Mouse (Mus musculus) spleen, adult 2 months (tissue): ENCODE measurements at regions not wholly inside any gene's neighbourhood (a gene's known extent, or its start where the extent isn't known, plus 50 kb on each side); places are given as distances from the start of the nearest gene placed in this dataset.

Experiments used
- DNase-seq, 2 experiments: peaks; one replicate each; pipeline versions ENCODE4 v3.0.0 to v3.0.0-alpha.2; 2012 to 2021; ENCODE audit warnings: low spot score in 2 of 2, low read depth in 1 of 2
- H3K27ac ChIP-seq: fragments of 200-500 bp; 2 replicates; pipeline ENCODE4 v1.5.1; 2012; ENCODE audit warnings: low read length, inconsistent platforms; ENCODE audit not compliant: insufficient read depth
- H3K27me3 ChIP-seq: fragments of 200-500 bp; 2 replicates; pipeline ENCODE4 v1.6.1; 2012; ENCODE audit warnings: mild to moderate bottlenecking, moderate library complexity, low read length, inconsistent platforms; ENCODE audit not compliant: control insufficient read depth, insufficient read depth
- H3K36me3 ChIP-seq: fragments of 200-500 bp; 2 replicates; pipeline ENCODE4 v1.6.1; 2012; ENCODE audit warnings: mild to moderate bottlenecking, low read length, inconsistent platforms; ENCODE audit not compliant: control insufficient read depth, insufficient read depth
- H3K4me1 ChIP-seq: fragments of 200-500 bp; 2 replicates; pipeline ENCODE4 v1.6.1; 2011; ENCODE audit warnings: inconsistent platforms; ENCODE audit not compliant: control insufficient read depth, insufficient read depth, insufficient read length
- H3K4me3 ChIP-seq: fragments of 200-500 bp; 2 replicates; pipeline ENCODE4 v1.5.1; 2011; ENCODE audit warnings: mild to moderate bottlenecking, inconsistent platforms; ENCODE audit not compliant: insufficient read depth, insufficient read length; ENCODE audit errors: extremely low read depth
- CTCF ChIP-seq: fragments of 200-500 bp; IDR thresholded peaks from 2 replicates; pipeline ENCODE4 v1.5.1; 2011; ENCODE audit warnings: mild to moderate bottlenecking, inconsistent platforms; ENCODE audit not compliant: insufficient read depth, insufficient read length, insufficient replicate concordance; ENCODE audit errors: extremely low read depth
- POLR2A ChIP-seq: fragments of 200-500 bp; IDR thresholded peaks from 2 replicates; pipeline ENCODE4 v1.6.1; 2011; ENCODE audit warnings: low read depth, low read length, inconsistent platforms
- WGBS: fragments of 180-500 bp; shearing (Covaris S2); methylation state at CpG from one replicate; pipeline ENCODE4 v1.1.7; 2018; 5-methylcytosine and 5-hydroxymethylcytosine counted together

DNA sequence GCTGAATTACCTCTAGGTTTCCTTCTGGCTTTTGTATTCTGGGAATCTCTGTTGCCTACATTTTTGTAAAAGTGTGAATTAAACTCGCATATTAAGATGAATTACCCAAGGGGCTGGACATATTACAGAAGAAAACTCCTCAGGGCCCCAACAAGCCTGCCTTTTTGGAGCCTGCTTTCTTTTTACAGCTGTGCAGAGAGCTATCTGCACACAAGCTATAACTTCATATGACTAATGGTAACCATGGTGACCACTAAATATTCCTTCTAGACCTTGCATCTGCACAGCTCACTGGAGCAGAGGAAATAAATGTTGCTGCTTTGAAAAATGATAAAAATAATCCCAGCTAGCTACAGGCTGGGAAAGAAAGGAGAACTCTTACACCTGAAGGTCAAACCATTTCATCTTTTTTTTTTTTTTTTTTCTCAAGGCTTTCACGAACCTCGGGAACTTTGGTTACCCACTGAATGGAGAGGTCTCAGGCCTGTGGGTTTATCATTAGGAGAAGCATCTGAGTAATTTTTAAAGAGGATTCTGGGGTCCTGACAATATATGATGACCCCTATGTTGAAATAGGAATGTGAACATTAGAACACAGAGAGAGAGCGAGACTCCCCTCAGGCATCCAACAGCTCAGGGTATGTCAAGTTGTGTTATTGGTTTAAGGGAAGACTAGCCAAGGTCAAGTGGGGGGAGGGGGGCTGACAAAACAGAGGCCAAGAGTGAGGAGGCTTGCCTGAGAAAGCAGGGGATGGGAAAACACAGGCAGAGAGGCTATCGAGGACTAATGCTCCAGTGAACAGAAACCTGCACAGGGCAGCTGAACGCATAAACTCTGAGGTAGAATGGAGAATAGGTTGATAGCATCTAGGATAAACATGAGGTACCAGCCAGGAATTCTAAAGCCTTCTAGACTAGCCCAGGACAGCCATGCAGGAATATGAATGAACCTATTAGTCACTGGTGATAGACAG is 188.4 kb downstream of the Phlda1 start:
- Histone ChIP-seq H3K27ac (no peak overlapping the region), H3K4me1 (no peaks in the 10 kb centered on the region), H3K4me3 (no peak overlapping the region), H3K36me3 (no peaks in the 10 kb centered on the region), H3K27me3 (no peaks in the 10 kb centered on the region)
- TF ChIP-seq POLR2A (no peak), CTCF (no peak)
- WGBS: 81% methylated on average over 6 of the region's 6 CpGs
- DNase-seq: no peak

DNA sequence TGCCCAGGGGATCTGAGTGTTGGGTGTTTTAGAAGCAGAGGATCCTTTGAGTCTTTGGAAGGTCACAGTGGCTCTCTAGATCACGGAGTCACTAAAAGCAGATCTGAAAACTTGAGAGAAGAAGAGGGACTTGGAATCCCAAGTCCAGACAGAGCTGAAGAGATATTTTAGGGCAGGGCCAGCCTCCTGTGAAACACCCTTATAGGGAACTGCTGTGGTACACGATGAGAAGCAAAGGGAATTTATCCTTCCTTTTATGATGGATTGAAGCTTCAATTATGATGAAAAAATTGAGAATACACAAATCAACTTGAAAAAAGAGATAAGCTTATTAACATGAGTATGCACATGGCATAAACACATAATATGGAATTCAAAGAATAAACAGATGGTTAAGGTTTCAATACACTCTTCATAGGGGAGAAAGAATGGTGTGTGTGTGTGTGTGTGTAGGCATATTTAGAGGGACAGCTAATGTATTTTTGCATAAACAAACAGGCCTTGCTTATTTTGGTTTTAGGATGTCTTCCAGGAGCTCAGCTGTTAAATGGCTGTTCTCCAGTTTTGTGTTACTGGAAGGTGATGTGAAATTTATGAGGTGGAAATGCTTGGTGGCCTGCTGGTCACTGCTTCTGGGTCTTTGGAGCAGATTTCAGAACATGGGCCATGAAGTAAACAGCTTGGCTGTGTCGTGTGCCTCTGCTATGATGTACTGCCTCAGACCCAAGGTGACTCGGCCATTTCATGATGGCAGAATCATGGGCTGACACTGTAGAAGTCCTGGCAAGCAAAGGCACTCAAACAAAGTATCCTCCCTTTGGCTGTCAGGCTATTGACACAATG is 190.1 kb downstream of the Phlda1 start:
- no peak overlapping the region for H3K4me3 ChIP-seq
- H3K4me1 ChIP-seq: no peaks in the 10 kb centered on the region
- DNase-seq: no peak
- H3K36me3 ChIP-seq: no peaks in the 10 kb centered on the region
- no peak for TF ChIP-seq CTCF
- no peak for TF ChIP-seq POLR2A
- no peaks in the 10 kb centered on the region for H3K27me3 ChIP-seq
- WGBS: 82% methylated on average over 4 of the region's 4 CpGs
- no peak overlapping the region for H3K27ac ChIP-seq

DNA sequence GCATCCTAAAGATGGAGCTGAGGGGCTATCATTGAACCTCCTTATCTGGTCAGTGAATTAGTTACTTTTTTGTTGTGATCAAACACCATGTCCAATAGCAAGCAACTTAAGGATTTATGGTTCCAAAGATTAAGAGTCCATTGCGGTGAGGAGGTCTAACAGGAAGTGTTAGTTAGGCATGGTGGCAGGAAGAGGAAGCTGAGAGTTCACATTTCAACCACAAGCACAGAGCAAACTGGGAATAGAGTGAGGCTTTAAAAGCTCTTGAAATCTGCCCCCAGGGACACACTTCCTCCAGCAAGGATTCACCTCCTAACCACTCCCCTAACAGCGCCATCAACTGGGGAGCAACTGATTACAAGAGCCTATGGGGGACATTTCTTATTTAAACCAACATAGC is 190.9 kb downstream of the Phlda1 start:
- H3K4me3 ChIP-seq: no peak overlapping the region
- DNase-seq: no peak
- H3K36me3 ChIP-seq: no peaks in the 10 kb centered on the region
- H3K27me3 ChIP-seq: no peaks in the 10 kb centered on the region
- TF ChIP-seq CTCF: no peak
- no peak for TF ChIP-seq POLR2A
- 48% methylated on average over 2 of the region's 2 CpGs for WGBS
- no peak overlapping the region for H3K27ac ChIP-seq
- no peaks in the 10 kb centered on the region for H3K4me1 ChIP-seq

DNA sequence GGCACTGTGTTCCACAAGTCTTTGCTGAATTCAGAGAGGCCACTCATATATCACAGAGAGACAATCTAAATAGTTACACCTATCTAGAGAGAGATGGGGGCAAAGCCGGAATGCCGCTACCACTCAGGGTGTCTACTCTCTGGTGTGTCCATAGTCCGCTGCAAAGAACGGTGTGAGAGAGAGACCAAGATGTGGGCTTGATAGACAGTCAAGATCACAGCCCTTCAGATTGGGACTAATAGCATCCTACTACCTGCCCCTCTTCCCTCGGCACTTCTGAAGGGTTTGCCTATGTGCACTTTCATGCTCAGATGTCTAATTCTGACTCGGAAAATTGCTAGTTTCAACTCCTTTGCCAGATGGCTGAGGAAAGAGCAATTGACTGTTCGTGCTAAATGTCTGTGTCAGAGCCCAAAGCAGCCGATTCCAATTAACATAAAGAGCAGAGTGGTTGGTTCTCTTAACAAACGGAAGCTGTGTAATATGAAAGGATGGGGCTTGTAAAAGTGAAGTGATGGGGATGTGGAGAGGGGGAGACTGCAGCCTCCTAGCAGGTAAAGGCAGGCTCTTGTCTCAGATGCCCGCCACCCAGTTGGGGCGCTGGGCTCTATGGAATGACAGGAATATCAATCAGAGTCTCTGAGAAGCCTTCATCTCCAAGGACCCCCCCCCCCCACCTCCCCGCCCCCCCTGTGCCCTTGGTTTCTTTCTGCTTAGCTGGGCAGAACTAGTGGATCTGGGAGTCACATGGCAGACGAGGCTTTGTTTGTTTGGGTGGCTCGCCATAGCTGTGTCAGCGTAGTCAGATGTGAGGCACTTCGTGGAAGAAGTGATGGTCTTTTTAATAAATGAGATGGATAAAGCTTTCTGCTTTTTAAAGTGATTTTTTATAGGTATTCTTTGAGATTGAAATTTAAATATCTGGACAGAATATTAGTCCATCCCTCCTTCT is 193.7 kb downstream of the Phlda1 start:
- no peaks in the 10 kb centered on the region for H3K4me1 ChIP-seq
- H3K4me3 ChIP-seq: no peak overlapping the region
- no peak overlapping the region for H3K27ac ChIP-seq
- no peak for DNase-seq
- WGBS: 89% methylated on average over 16 of the region's 16 CpGs
- TF ChIP-seq POLR2A (no peak), CTCF (no peak)
- no peaks in the 10 kb centered on the region for H3K27me3 ChIP-seq
- H3K36me3 ChIP-seq: no peaks in the 10 kb centered on the region

DNA sequence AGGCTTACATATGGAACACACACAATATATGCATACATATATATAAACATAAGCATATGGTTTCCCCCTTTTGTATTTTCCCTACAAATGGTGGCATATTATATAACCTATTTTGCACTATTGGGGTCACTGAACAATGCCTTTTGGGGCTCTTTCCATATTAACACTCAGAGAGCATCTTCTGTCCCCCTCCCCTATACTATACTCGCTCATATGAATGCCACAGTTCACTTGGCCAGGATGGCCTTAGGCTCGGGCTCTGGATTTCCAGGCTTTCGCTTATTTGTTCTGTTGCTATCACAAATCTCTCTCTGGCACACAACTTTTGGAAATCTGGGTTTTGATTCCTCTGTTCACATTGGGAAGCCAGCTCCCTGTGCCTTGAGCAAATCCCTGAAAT is 194.5 kb downstream of the Phlda1 start:
- Histone ChIP-seq H3K27me3 (no peaks in the 10 kb centered on the region), H3K4me3 (no peak overlapping the region), H3K4me1 (no peaks in the 10 kb centered on the region), H3K27ac (no peak overlapping the region), H3K36me3 (no peaks in the 10 kb centered on the region)
- no peak for DNase-seq
- no peak for TF ChIP-seq CTCF
- no peak for TF ChIP-seq POLR2A
- WGBS: 90% methylated on average over 3 of the region's 3 CpGs

DNA sequence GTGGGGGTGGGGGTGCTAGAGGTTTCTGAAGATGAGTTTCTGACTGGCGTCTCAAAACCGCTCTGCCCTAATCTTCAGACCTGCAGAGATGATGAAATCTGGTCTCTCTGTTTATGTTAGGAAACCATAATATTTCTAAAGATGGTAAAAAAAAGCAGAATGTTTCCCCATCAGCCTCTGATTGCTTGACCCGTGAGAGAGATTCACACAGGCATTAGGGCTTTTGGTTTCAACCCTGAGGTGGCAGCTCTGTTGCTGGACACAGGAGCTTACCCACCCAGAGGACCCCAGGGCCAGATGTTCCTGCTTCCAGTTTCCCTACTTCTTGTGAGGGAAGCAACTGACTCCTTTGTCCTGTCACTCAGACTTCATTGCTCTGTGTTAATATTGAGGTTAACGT is 195.1 kb downstream of the Phlda1 start:
- Histone ChIP-seq H3K4me1 (no peaks in the 10 kb centered on the region), H3K27ac (no peak overlapping the region), H3K4me3 (no peak overlapping the region), H3K27me3 (no peaks in the 10 kb centered on the region), H3K36me3 (no peaks in the 10 kb centered on the region)
- no peak for DNase-seq
- TF ChIP-seq POLR2A (no peak), CTCF (no peak)
- WGBS: 79% methylated on average over 4 of the region's 4 CpGs
